Mouse (Mus musculus) CD4-positive, CD25-positive, alpha-beta regulatory T cell, adult 2 months (primary cell): ENCODE measurements around the gene Hs3st4.

ENCODE experiments used
- DNase-seq: peaks from one replicate; pipeline ENCODE4 v3.0.0-alpha.2; 2012; ENCODE audit warnings: low read depth, low spot score

The Hs3st4 gene

DNA sequence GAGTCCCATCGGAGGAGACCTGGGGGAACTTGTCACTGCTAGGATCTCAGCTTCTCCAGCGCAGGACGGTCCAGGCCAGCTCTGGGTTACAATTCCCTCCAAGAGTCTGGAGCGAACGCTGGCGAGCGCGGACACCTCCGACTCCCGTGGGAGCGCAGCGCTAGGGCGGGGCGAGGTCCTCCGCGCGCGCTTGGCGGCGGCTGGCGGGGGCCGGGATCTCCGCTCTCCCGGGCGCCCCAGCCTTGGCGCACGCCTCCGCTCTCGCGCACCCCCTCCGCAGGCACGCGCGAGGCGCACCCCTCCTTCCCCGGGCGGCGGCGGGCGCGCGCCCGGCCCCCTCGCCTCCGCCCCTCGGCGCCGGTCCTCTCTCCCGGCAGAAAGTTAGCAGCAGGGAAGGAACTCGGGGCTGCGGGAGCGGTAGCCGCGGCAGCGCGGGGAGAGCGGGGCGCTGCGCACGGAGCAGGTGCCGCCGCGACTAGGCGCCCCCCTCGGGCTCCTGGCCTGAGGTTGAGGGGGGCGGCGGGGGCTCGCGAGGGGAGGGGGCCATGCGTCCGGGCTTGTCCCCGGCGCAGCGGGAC lies at the start of gene Hs3st4:
TSS of gene Hs3st4 (plus strand) at position 409 of the 578 bp plus-strand sequence.
- DNase-seq, result no peak

DNA sequence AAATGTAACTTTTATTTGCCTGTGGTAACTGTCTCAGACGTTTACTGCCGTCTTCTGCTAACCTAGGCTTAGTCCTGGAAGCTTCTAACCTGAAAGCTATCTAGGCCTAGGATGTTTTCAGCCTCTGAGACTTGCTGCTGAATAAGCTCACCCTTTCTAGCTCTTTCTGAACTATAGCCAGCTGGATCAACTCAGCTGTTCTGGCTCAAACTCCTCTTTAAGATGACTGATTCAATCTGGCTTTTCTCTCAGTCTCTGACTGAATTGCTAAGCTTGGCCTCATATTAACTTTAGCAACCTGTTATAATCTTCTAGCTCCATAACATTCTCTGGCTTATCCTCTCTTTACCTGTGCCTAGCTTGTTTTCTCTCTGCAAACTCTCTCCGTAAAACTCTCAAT lies 35.8 kb upstream of the Hs3st4 start:
- DNase-seq, result no peak

DNA sequence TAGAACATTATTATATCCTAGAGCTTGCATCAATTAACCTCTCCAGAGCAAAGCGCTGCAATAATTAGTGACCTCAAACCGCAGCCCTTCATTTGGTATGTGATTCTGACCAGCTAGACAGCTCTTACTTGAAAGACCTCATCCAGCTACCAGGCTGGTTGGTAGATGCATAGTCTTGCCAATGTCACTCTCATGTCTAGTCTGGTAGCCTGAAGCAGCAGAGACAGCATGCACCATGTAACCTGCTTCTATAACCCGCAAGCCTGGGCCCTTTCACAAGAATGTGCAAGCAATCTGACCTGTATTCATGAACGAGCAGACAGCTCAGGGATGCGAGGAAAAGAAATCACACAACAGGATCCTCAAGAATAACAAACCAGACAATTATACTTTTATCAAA lies 19.6 kb upstream of the Hs3st4 start:
- no peak for DNase-seq

DNA sequence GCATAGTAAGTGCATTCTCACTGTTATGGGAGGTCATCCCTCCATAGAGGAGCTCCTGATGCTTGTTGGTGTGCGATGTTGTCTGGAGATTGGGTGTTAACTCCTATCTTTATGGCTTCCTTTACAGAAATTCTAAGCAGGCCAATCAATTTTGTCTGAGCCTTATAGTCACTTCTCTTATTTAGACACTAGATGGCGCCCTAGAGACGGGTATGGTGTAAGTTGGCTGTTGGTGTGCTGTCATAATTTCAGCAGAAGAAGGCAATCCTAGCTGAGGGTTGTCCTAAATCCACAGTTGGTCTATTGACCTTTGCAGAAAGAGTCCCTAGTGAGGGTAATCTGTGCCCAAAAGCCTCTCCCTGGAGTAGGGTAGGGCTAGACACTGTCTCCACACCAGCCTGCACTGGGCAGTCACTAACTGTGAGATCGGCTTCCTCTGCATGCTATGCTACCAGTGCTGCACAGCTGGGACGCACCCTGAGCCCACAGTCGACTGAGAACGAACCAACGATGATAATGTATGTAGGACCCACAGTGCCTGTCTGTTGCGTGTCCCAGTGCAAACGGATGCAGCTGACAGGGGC lies 18.0 kb upstream of the Hs3st4 start:
- peak; percentile 6 for DNase-seq

DNA sequence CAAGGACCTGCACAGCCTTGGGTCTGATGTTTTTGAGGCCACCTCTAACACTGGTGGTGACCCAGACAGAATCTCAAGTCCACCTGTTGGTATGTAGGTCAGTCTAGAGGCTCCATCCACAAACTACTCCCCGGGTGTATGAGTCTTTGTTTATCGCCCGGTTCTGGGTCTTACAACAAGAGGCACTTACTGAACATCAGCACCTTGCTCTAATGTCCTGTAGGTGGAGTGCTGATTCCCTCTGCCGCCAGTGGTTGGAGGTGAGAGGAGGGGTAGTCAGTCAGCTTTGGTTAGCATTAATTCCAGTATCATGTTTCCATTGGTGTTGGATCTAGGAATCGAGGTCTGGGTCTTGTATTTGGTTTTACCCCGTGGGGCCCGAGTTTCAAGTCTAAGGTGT lies 17.2 kb upstream of the Hs3st4 start:
- DNase-seq, result no peak

DNA sequence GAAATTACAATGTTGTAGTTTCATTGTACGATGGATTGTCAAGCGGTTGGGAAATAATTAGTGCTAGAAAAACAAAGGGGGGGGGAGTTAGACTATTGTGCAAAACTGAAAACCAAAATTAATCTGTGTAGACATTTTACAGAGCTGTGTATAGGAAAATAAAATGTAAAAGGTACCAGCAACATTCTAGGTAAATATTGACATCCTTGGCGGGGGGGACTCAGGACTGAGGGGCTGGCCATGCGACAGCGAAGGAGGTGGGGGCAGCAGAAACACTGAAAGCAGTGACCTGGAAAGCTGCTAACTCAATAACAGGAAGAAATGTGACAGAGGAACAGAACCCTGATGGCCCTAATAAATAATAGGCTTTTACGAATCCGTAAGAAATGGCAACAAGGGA lies 7.2 kb upstream of the Hs3st4 start:
- DNase-seq, result no peak

DNA sequence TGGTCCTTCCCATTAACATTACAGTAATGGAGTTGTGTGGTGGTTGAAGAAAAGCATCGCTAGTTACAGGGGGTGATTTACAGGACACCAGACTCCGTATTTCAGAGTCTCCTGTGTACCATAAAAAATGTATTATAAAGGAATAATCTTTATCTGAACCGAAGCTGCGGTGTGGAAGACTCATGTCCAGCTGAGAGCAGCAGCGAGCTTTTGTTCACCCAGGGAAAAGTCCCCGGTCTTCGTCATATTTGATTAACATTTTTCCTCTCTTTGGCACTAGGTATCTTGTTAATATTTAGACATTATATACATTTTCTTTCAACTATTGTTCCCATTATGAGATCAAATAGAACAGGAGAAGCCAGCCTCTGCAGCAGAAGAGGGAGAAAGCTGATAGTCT lies 1.2 kb upstream of the Hs3st4 start:
- DNase-seq, result no peak

DNA sequence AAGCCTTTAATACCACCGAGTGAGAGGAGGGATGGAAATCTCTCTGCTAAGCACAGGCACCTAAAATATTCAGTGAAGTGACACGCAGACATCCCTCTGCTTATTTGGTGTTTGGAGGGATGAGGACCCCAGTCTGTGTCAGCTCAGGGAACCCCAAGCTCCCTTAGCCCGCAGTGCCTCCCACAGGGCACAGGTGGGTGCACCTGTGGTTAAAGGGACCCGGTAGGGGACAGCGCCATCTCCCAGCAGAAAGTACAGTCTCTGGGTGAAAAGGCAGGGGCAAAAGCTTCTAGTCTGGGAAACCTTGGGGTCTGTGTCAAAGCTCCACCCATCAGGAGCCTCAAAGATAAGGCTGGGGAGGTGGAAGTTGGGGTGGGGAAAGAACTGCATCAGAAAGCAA lies 659 bp upstream of the Hs3st4 start:
- no peak for DNase-seq

DNA sequence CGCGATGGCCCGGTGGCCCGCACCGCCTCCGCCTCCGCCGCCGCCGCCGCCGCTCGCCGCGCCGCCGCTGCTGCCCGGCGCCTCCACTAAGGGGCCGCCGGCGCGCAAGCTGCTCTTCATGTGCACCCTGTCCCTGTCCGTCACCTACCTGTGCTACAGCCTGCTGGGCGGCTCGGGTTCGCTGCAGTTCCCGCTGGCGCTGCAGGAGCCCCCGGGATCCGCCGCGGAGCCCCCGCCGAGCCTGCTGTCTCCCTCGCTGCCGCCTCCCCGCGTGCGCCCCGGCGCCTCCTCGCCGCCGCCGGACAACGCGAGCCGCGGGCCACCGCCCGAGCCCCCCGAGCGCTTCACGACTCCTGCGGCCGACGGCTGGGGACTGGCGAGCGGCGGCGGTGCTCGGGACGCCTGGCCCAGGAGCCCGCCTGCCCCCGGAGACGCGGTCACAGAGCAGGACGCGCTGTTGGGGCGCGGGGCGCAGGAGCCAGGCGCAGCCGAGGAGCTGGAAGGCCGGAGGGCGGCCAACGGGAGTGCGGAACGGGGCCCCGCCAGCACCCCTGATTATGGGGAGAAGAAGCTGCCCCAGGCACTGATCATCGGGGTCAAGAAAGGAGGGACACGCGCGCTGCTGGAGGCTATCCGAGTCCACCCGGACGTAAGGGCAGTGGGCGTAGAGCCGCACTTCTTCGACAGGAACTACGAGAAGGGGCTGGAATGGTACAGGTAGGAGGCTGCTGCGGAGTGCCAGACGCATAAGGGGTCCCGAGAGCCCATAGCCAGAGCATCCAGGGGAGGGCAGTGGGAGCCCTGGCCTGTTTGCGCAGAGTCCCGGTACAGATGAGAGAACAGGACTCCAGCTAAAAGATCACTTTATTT lies 743 bp downstream of the Hs3st4 start:
- no peak for DNase-seq

DNA sequence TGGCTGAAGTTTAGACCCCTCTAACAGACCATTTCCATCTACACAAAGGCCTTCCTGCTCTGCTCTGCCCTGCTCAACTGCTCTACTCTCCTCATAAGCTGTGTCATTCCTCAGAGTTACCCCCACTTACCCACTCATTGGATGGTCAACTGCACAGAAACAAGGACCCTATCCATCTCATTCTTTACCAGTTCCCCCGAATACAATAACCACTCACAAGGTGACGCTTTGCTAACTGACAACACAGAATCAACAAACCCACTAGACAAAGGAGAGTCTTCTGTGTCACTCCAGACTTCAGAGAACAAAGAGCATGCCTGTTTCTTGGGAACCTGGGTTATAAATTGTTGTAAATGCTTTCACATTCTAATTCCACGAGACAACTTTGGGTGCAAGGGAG lies 9.5 kb downstream of the Hs3st4 start:
- no peak for DNase-seq

DNA sequence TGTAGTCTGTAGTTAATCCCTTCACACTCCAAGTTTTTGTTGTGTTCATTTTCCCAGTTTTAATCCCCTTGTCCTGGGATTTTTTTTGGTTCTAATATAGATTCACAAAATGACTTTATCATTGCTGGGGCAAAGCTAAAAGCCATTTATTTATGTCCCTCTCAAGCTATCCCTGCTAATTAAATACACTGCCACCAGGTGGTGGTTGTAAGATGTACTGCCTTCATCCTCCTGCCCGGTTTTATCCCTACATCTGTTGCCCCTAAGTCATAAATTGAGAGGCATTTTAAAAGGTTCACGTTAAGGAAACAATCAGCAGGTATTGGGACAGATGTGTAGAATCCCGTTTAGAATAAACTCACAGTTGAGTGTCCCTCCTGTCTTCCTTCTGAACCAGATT lies 14.6 kb downstream of the Hs3st4 start:
- DNase-seq, result no peak

DNA sequence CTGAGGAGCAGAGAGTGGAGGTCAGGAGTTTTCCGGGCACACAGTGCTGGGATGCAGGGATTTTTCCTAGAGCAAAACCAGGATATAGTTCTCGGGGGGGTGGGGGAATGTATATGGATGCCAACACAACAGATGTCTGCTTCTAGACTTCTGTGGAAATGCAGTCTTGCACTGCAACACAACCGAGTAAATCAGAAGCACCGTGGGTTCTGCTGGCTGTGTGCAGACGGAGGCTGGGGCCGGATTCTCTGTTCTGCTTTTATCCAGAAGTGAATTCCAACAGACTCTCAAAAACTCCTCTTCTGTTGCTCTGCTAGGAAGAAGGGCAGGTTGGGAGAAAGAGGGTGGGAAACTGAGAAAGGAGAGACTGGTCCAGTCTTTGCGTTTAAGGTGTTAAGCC lies 15.9 kb downstream of the Hs3st4 start:
- no peak for DNase-seq

DNA sequence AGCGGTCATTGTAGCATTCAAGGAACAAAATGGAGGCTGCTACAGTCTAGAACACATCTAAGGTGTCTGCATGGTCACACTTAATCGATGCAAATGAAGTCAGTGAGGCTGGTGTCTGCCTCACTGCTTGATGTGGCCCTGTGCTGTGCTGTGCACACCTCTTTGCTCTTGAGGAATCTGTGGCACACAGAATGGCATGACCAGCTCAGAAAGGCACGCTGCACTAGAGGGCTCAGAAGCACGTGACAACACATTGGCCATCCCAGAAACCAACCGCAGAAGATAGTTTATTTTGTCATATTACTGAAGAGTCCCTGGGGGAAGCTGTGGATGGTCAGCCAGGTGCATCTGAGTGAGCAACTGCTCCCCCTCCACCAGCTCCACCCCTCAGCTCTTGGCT lies 44.2 kb downstream of the Hs3st4 start:
- DNase-seq, result no peak

DNA sequence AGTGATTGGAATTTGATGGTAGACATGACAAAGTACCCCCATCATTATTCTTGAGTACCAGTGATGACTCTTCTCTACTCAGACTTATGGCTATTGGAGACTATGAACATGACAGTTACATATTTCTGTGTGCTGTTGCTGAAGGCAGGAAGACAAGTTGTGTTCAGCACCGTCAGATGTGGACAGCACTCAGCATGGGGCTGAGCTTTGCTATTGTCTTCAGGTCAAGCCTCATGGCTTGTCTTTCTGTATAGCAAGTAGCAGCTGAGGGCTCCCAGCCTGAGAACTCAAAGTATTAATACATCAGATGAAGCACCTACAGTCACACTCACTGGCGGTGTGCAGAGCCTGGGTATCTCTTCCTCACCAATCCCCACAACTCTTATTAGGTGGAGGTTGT lies 49.6 kb downstream of the Hs3st4 start:
- no peak for DNase-seq

DNA sequence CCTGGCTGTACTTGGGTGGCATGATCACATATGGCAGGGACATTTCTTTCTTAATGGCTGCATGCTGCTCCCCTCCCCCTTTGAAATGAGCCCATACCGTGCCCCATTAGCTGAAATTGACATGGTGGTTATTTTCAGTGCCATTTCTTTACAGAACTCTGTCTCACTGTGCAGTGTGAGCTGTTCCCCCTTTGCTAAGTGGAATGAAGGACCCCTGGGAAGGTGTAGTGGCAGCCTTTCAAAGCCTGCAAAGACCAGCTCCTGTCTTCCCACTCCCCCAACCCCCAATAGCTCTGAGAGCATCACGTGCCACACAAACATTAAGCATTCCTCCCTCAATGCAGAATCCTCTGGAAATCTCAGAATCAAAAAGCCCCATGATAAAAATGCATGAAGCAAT lies 50.7 kb downstream of the Hs3st4 start:
- no peak for DNase-seq

DNA sequence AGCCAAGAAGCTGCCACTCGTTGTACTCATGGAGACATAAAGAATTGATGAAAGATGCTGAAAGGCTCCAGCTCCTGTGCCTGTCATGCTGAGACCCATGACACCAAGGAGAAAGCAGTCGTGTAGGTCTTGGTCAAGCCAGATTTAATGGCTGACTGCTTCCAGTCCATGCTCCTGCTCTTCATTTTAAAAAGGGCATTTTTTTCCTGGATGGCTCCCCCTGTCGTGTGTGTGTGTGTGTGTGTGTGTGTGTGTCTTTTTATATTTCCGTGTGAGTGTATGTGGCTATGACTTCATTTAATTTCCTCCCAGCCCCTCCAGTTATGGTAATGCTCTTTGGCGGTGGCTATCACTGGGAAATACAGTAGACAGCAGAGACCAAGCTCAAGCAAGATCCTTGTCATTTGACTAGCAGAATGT lies 54.6 kb downstream of the Hs3st4 start:
- DNase-seq, result no peak

DNA sequence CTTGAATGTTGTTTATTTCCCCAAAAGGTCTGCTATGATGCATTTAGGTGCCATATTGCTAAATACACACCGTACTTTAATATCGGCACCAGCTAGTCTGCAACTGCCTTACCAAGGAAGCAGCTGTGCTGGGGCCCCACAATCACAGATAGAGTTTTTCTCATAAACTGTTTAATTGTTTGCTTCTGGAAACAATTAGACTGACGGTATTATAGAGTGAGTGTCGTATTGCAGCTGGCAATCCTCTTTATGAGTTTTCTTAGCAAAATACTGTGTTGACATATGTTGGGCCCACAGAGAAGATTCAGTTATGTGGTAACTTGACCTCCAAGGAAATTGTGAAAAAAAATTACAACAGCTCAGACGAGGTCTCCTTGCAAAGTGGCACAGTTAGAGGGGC lies 56.5 kb downstream of the Hs3st4 start:
- DNase-seq, result no peak

DNA sequence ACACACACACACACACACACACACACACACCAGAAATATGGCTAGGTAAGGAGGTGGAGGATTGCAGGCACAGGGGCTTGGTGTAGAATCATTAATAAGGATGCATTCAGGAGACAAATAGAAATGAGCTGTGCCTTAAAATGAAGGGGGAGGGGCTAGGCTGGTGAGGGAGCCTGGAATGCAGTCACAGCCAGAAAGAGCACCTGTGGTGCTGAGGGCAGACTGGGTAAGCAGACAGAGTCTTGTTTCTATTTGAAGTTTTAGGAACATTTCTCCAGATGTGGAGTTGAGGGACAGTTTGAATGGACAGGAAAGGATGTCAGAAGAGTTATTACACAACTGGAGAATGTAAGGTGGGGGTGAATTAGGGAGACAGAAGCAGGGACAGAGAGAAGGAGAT lies 64.7 kb downstream of the Hs3st4 start:
- no peak for DNase-seq

DNA sequence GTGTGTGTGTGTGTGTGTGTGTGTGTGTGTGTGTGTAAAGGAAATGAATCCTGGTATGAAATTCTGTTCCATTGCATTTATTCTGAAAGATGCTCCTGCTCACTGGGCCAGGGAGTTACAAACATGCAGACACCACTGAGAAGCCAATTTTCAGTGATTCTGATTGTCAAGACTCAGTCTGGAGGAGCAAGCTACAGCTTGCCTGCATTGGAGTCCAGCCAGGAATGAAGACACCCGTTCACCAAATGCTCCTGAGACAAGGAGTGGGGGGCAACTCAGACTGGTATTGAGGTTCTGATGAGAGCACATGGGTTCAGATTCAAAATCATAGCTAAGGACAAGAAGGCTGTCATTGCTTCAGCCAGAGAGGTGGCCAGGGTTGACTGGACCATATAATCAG lies 66.3 kb downstream of the Hs3st4 start:
- DNase-seq, result no peak

DNA sequence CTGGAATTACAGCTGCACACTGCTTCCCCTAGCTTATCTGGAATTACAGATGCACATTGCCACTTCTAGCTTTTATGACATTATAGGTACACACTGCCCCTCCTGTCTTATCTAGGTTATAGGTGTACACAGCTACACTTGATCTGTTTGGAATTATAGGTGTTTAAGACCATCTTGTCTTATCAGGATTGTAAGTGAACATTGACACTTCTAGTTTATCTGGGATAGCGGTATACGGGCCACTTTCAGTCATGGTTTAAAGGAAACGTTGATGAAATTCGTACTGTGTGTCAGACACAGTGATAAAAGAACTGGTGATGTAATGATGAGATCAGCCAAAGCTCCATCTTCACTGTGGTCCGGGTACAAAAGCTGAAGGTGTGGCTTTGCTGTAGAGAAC lies 67.8 kb downstream of the Hs3st4 start:
- DNase-seq, result no peak

DNA sequence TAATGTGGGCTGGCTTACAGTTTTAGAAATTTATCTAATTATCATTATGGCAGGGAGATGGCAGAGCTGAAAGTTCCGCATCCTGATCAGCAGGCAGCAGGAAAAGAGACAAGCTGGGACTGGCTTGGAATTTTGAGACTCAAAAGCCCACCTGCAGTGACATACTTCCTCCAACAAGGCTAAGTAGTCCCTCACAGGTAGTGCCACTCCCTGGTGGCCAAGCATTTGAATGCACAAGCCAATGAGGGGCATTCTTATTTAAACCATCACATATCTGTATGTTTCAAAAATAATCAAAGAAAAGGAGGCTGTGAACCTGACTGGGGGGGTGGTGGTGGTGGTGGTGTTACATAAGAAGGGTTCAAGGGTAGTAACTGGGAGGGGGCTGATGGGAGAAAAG lies 101.1 kb downstream of the Hs3st4 start:
- DNase-seq, result no peak

DNA sequence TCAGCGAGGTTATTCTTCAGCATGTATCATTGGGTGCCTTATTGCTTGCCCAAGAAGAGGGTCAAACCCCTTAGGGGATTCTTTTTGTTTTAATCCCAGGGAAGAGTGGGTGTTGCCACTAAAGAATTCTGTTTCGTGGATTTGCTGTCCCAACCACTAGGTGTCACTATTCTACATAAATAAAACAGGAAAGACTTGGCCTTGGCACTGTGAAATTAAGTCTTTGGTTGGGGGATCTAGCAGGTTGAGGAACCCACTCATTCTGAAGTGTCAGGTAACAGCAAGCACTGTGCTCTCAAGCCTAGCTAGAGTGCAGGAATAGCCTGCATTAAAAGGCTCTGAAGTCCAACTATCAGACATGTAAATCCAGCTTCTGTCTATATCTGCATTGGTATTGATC lies 146.3 kb downstream of the Hs3st4 start:
- DNase-seq, result peak; percentile 9

DNA sequence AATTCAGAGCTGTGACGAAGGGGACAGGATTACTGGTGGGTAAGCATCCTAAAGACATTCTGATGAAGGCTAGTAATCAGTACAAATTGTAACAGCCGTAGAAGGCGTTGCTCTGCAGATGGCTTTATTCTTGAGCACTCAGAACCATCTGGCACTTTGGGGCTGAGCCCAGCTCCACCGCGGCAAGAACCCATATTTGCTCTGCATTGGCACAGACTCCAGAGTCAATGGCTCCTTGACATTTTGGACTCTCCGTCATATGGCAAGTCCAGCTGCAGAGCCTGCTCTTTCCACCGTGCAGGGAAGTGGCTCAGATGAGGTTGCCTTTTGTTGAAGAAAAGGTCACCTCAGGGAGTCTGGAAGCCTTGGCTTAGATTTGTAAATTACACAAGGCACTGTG lies 148.6 kb downstream of the Hs3st4 start:
- DNase-seq, result no peak
